8 mouse cellular contexts compared by ENCODE assay signal in genomic region chr5:112573916-112574315, GRCm38 (mm10). TPM values are rescaled to one million over a fixed set of nuclear protein-coding genes. Genes with fewer than 3 reads are reported as not detected.
A peak's percentile ranks its signal among the peaks of the same experiment; 100 is the strongest.
DNase-seq lines count a peak whose midpoint lies in the region; ATAC-seq lines count a peak whose summit lies in the region.

No protein-coding gene starts in this region.

- 6% methylated on average over 8 of the region's 8 CpGs for WGBS in midbrain, embryonic 14.5 days

- peak overlapping the region; percentile 68 for H3K4me3 ChIP-seq in midbrain, embryonic 14.5 days (replicated peaks; ENCODE audit: low read depth, low read length)

- no peaks in the 10 kb centered on the region for H3K36me3 ChIP-seq in midbrain, embryonic 14.5 days (ENCODE audit: control insufficient read depth, insufficient read depth, low read length)

- H3K4me2 ChIP-seq in midbrain, embryonic 14.5 days (ENCODE audit: low read length): peak overlapping the region; percentile 71

- H3K9ac ChIP-seq in midbrain, embryonic 14.5 days (replicated peaks; ENCODE audit: low read length): no peak overlapping the region; the same call in 1 of the 2 replicates

- ATAC-seq in midbrain, embryonic 14.5 days (ENCODE audit: low FRiP score, low TSS enrichment): peak; percentile 44; the same call in 1 of the 2 replicates

- H3K4me1 ChIP-seq in midbrain, embryonic 14.5 days (ENCODE audit: control insufficient read depth, insufficient read depth, low read length): peaks cover 37% of the 10 kb centered on the region

- H3K9me3 ChIP-seq in midbrain, embryonic 14.5 days (ENCODE audit: control insufficient read depth, low read length): no peaks in the 10 kb centered on the region

- DNase-seq in adrenal gland, adult 18-20 months (ENCODE audit: low spot score in 2 of 2): peak; percentile 7 to 28
- DNase-seq in adrenal gland, adult 8-10 months: no peak
- DNase-seq in 416B (ENCODE audit: low read depth): peak; percentile 6
- peak; percentile 94 to 95 for DNase-seq in cerebellum, postnatal 10 days
- DNase-seq in frontal cortex, postnatal 14 days (ENCODE audit: low spot score in 2 of 2): peak; percentile 68 to 83
- DNase-seq in layer of hippocampus, postnatal 25 days (ENCODE audit: extremely low spot score in 1 of 2, low spot score in 1 of 2): peak; percentile 64 to 82
- DNase-seq in midbrain, embryonic 14.5 days: peak; percentile 91
- peak; percentile 15 for DNase-seq in thymus, postnatal 25 days

- no peak overlapping the region for H3K27ac ChIP-seq in midbrain, embryonic 14.5 days (replicated peaks; ENCODE audit: low read depth, low read length)

- peaks cover 12% of the 10 kb centered on the region; the same call in 1 of the 2 replicates for H3K27me3 ChIP-seq in midbrain, embryonic 14.5 days (ENCODE audit: control insufficient read depth, insufficient read depth, low read length)

RNA-seq across cellular contexts. Expression of gene Sez6l, which starts 3.1 kb away (rescaled TPM):
- 1 to 10 TPM; 4.3 to 5.3 TPM for total RNA-seq in adrenal gland, adult 18-20 months (2021)
- total RNA-seq in adrenal gland, adult 8-10 months (2022): 10 to 100 TPM in 1 of 4 experiments, 1 to 10 TPM in 3; 5.5 to 10.8 (median 7.5) TPM
- total RNA-seq in layer of hippocampus, postnatal 25 days (2021): 100 to 1,000 TPM; 208 to 235 TPM
- 46.3 and 49.9 TPM in 2 replicates for polyA plus RNA-seq in midbrain, embryonic 14.5 days (2014; fragmentation: Nextera tagmentation; extraction: Ambion mirVana)

Comparison
In these comparisons a context has a peak if more than half of its experiments do, and no peak if none do; other contexts are left out.
1. RNA of gene Sez6l, which starts 3.1 kb away (total RNA-seq): 208 to 235 TPM in layer of hippocampus, postnatal 25 days; 5.5 to 10.8 TPM in adrenal gland, adult 8-10 months and 4.3 to 5.3 TPM in adrenal gland, adult 18-20 months; every median in the first group is over 10 times any median in the second.